8 mouse cellular contexts compared by ENCODE assay signal in genomic region chr1:72254545-72255061, GRCm38 (mm10). TPM values are rescaled to one million over a fixed set of nuclear protein-coding genes. Genes with fewer than 3 reads are reported as not detected.
A peak's percentile ranks its signal among the peaks of the same experiment; 100 is the strongest.
DNase-seq lines count a peak whose midpoint lies in the region; ATAC-seq and TF ChIP-seq lines count a peak whose summit lies in the region.

No protein-coding gene starts in this region.

- no peaks in the 10 kb centered on the region for H3K27me3 ChIP-seq in embryonic facial prominence, embryonic 15.5 days
- H3K27me3 ChIP-seq in heart, embryonic 10.5 days (ENCODE audit: insufficient read depth, poor library complexity, severe bottlenecking): no peaks in the 10 kb centered on the region
- no peaks in the 10 kb centered on the region for H3K27me3 ChIP-seq in kidney, embryonic 15.5 days

- no peaks in the 10 kb centered on the region for H3K36me3 ChIP-seq in embryonic facial prominence, embryonic 15.5 days
- no peaks in the 10 kb centered on the region for H3K36me3 ChIP-seq in heart, embryonic 10.5 days
- H3K36me3 ChIP-seq in kidney, embryonic 15.5 days: no peaks in the 10 kb centered on the region

- no peaks in the 10 kb centered on the region; the same call in 1 of the 2 replicates for H3K4me1 ChIP-seq in bone marrow, adult 2 months (ENCODE audit: control insufficient read depth, insufficient read depth, low read length)
- H3K4me1 ChIP-seq in embryonic facial prominence, embryonic 15.5 days: peaks cover 23% of the 10 kb centered on the region; the same call in 1 of the 2 replicates
- peaks cover 21% of the 10 kb centered on the region for H3K4me1 ChIP-seq in heart, embryonic 10.5 days
- H3K4me1 ChIP-seq in kidney, embryonic 15.5 days: peaks cover 22% of the 10 kb centered on the region

- peak; percentile 77 for TF ChIP-seq POLR2A in bone marrow, adult 2 months (IDR thresholded peaks at IDR 0.05; ENCODE audit: borderline replicate concordance, control insufficient read depth, low read depth, low read length)

- no peaks in the 10 kb centered on the region for H3K9me3 ChIP-seq in embryonic facial prominence, embryonic 15.5 days (replicated peaks)
- no peaks in the 10 kb centered on the region for H3K9me3 ChIP-seq in heart, embryonic 10.5 days
- H3K9me3 ChIP-seq in kidney, embryonic 15.5 days (replicated peaks): no peaks in the 10 kb centered on the region

- peak overlapping the region; percentile 72 for H3K4me3 ChIP-seq in bone marrow, adult 2 months (replicated peaks; ENCODE audit: control insufficient read depth, low read depth, low read length)
- peak overlapping the region; percentile 48 for H3K4me3 ChIP-seq in embryonic facial prominence, embryonic 15.5 days (replicated peaks)
- peak overlapping the region; percentile 53 for H3K4me3 ChIP-seq in heart, embryonic 10.5 days
- H3K4me3 ChIP-seq in kidney, embryonic 15.5 days (replicated peaks): peak overlapping the region; percentile 47

- peak overlapping the region; percentile 49 for H3K4me2 ChIP-seq in embryonic facial prominence, embryonic 15.5 days (replicated peaks)
- peak overlapping the region; percentile 70 for H3K4me2 ChIP-seq in kidney, embryonic 15.5 days

- TF ChIP-seq CTCF in bone marrow, adult 2 months (IDR thresholded peaks at IDR 0.05; ENCODE audit: control insufficient read depth, insufficient read depth, low read length): peak; percentile 18; the same call in 1 of the 2 replicates

- WGBS in bone marrow, adult 2 months: under 1% methylated on average over 35 of the region's 35 CpGs
- under 1% methylated on average over 35 of the region's 35 CpGs for WGBS in embryonic facial prominence, embryonic 15.5 days
- under 1% methylated on average over 35 of the region's 35 CpGs for WGBS in heart, embryonic 10.5 days
- under 1% methylated on average over 35 of the region's 35 CpGs for WGBS in kidney, embryonic 15.5 days

- DNase-seq in 416B (ENCODE audit: low read depth) (peak; percentile 96), liver (peak; percentile 93)
- DNase-seq in heart, embryonic 10.5 days (ENCODE audit: low spot score): peak; percentile 97
- peak; percentile 83 to 91 for DNase-seq in spleen, postnatal 4 days (ENCODE audit: low spot score in 2 of 2)

- H3K9ac ChIP-seq in embryonic facial prominence, embryonic 15.5 days: 0 out of 2 replicates have a peak overlapping the region, but pooled peaks have one; percentile 45
- H3K9ac ChIP-seq in kidney, embryonic 15.5 days: peak overlapping the region; percentile 39; the same call in 1 of the 2 replicates

- H3K27ac ChIP-seq in bone marrow, adult 2 months (ENCODE audit: control insufficient read depth, insufficient read depth, low read depth, low read length, poor library complexity): peak overlapping the region; percentile 84
- H3K27ac ChIP-seq in embryonic facial prominence, embryonic 15.5 days (replicated peaks): peak overlapping the region; percentile 96
- peak overlapping the region; percentile 95 for H3K27ac ChIP-seq in heart, embryonic 10.5 days
- H3K27ac ChIP-seq in kidney, embryonic 15.5 days: peak overlapping the region; percentile 97

- ATAC-seq in embryonic facial prominence, embryonic 15.5 days (ENCODE audit: insufficient number of reproducible peaks, low FRiP score, low TSS enrichment, low read depth): peak; percentile 89
- peak; percentile 91 for ATAC-seq in kidney, embryonic 15.5 days (replicated peaks; ENCODE audit: low FRiP score)
- peak; percentile 92 for ATAC-seq in monocyte, adult 5-6 weeks (replicated peaks; ENCODE audit: insufficient number of reproducible peaks, low FRiP score, low TSS enrichment, poor library complexity, severe bottlenecking)

RNA-seq across cellular contexts. Expression of gene Pecr, which starts 29.5 kb away (rescaled TPM):
- 10.6 and 12.0 TPM in 2 replicates for polyA plus RNA-seq in bone marrow, adult 2 months (2011; ENCODE audit: insufficient read depth, insufficient read length, low replicate concordance, missing spikeins)
- 35.6 and 37.1 TPM in 2 replicates for polyA plus RNA-seq in embryonic facial prominence, embryonic 15.5 days (2015; fragmentation: Nextera tagmentation; extraction: Ambion mirVana)
- 20.4 and 28.6 TPM in 2 replicates for polyA plus RNA-seq in heart, embryonic 10.5 days (2016; fragmentation: Nextera tagmentation; extraction: Ambion mirVana)
- polyA plus RNA-seq in kidney, embryonic 15.5 days (2015; fragmentation: Nextera tagmentation; extraction: Ambion mirVana): 53.8 and 54.9 TPM in 2 replicates
- 0.58 to 1.9 TPM in 2 of 3 replicates, not detected in the other for total RNA-seq in monocyte, adult 5-6 weeks (2017)

RNA-seq across cellular contexts. Expression of gene Tmem169, which starts 29.6 kb away (rescaled TPM):
- 1.0 TPM in 2 replicates for polyA plus RNA-seq in bone marrow, adult 2 months (2011; ENCODE audit: insufficient read depth, insufficient read length, low replicate concordance, missing spikeins)
- polyA plus RNA-seq in embryonic facial prominence, embryonic 15.5 days (2015; fragmentation: Nextera tagmentation; extraction: Ambion mirVana): 3.1 and 3.7 TPM in 2 replicates
- polyA plus RNA-seq in heart, embryonic 10.5 days (2016; fragmentation: Nextera tagmentation; extraction: Ambion mirVana): 0.36 and 1.1 TPM in 2 replicates
- 4.8 and 5.0 TPM in 2 replicates for polyA plus RNA-seq in kidney, embryonic 15.5 days (2015; fragmentation: Nextera tagmentation; extraction: Ambion mirVana)
- total RNA-seq in monocyte, adult 5-6 weeks (2017): not detected in 3 replicates

RNA-seq across cellular contexts. Expression of gene Mreg, which starts 42.5 kb away (rescaled TPM):
- 8.1 TPM in 1 of 2 replicates, not detected in the other for polyA plus RNA-seq in bone marrow, adult 2 months (2011; ENCODE audit: insufficient read depth, insufficient read length, low replicate concordance, missing spikeins)
- 9.8 and 10.4 TPM in 2 replicates for polyA plus RNA-seq in embryonic facial prominence, embryonic 15.5 days (2015; fragmentation: Nextera tagmentation; extraction: Ambion mirVana)
- 4.0 and 4.2 TPM in 2 replicates for polyA plus RNA-seq in heart, embryonic 10.5 days (2016; fragmentation: Nextera tagmentation; extraction: Ambion mirVana)
- 5.4 and 5.7 TPM in 2 replicates for polyA plus RNA-seq in kidney, embryonic 15.5 days (2015; fragmentation: Nextera tagmentation; extraction: Ambion mirVana)
- 0.53 to 0.78 TPM (median 0.57 TPM) in 3 replicates for total RNA-seq in monocyte, adult 5-6 weeks (2017)

RNA-seq across cellular contexts. Expression of gene Xrcc5, which starts 52.6 kb away (rescaled TPM):
- polyA plus RNA-seq in bone marrow, adult 2 months (2011; ENCODE audit: insufficient read depth, insufficient read length, low replicate concordance, missing spikeins): 6.1 and 19.0 TPM in 2 replicates
- 32.9 and 35.3 TPM in 2 replicates for polyA plus RNA-seq in embryonic facial prominence, embryonic 15.5 days (2015; fragmentation: Nextera tagmentation; extraction: Ambion mirVana)
- polyA plus RNA-seq in heart, embryonic 10.5 days (2016; fragmentation: Nextera tagmentation; extraction: Ambion mirVana): 24.1 and 35.1 TPM in 2 replicates
- 54.5 and 59.4 TPM in 2 replicates for polyA plus RNA-seq in kidney, embryonic 15.5 days (2015; fragmentation: Nextera tagmentation; extraction: Ambion mirVana)
- 6.0 to 18.4 TPM (median 9.1 TPM) in 3 replicates for total RNA-seq in monocyte, adult 5-6 weeks (2017)

Comparison
In these comparisons a context has a peak if more than half of its experiments do, and no peak if none do; other contexts are left out.
1. Peak in every context shown above with its lines: DNase-seq, ATAC-seq, H3K4me3 ChIP-seq and H3K27ac ChIP-seq.